Mouse (Mus musculus): Measurements from ENCODE around the gene Mamdc4. TPM values are rescaled to one million over a fixed set of nuclear protein-coding genes. Genes with fewer than 3 reads are reported as not detected.

Mamdc4 gene
- polyA plus RNA-seq, 1 experiment = 8.7 TPM

GRCm38 (mm10) chr2:25600037-25600436 lies 25.4 kb upstream of the Mamdc4 start:
- no peak overlapping the region for H3K4me3 ChIP-seq

GRCm38 (mm10) chr2:25598749-25599148 lies 24.1 kb upstream of the Mamdc4 start:
- H3ac ChIP-seq (ENCODE audit: control insufficient read depth, insufficient read length) = no peak overlapping the region
- H3K4me3 ChIP-seq = no peak overlapping the region
- H3K27me3 ChIP-seq (ENCODE audit: control insufficient read depth, insufficient read depth, insufficient read length) = no peaks in the 10 kb centered on the region
- H3K4me2 ChIP-seq (ENCODE audit: low read depth) = no peak overlapping the region
- peaks cover 4% of the 10 kb centered on the region for H3K79me2 ChIP-seq (ENCODE audit: control insufficient read depth, insufficient read depth)
- peaks cover 42% of the 10 kb centered on the region for H3K36me3 ChIP-seq (ENCODE audit: control insufficient read depth, insufficient read depth)
- TF ChIP-seq REST (IDR thresholded peaks at IDR 0.05; ENCODE audit: insufficient read depth, insufficient read length) = no peak
- no peak for TF ChIP-seq TCF12 (IDR thresholded peaks at IDR 0.05; ENCODE audit: insufficient read depth, poor library complexity, severe bottlenecking)
- peak in 1 of 3 experiments; percentile 28 for TF ChIP-seq MYOD1 (IDR thresholded peaks at IDR 0.05; ENCODE audit: control insufficient read depth in 1 of 3, insufficient read length in 2 of 3, low read depth in 2 of 3)
- TF ChIP-seq SRF (IDR thresholded peaks at IDR 0.05; ENCODE audit: control insufficient read depth, insufficient read length, low read depth) = no peak
- no peak for TF ChIP-seq MAX (IDR thresholded peaks at IDR 0.05; ENCODE audit: low read depth)
- TF ChIP-seq USF1 (IDR thresholded peaks at IDR 0.05; ENCODE audit: low read depth) = no peak
- no peak for TF ChIP-seq CEBPB (IDR thresholded peaks at IDR 0.05; ENCODE audit: insufficient read depth, poor library complexity, severe bottlenecking)
- no peak for TF ChIP-seq POLR2A (IDR thresholded peaks at IDR 0.05; ENCODE audit: insufficient read length, low read depth)

More at GRCm38 (mm10) chr2:25600037-25600436, 25.4 kb upstream of the Mamdc4 start:
- Histone ChIP-seq H3K4me2 (ENCODE audit: low read depth) (no peak overlapping the region), H3K36me3 (ENCODE audit: control insufficient read depth, insufficient read depth) (peaks cover 40% of the 10 kb centered on the region), H3K27me3 (ENCODE audit: control insufficient read depth, insufficient read depth, insufficient read length) (no peaks in the 10 kb centered on the region), H3ac (ENCODE audit: control insufficient read depth, insufficient read length) (no peak overlapping the region), H3K79me2 (ENCODE audit: control insufficient read depth, insufficient read depth) (peaks cover 16% of the 10 kb centered on the region)
- TF ChIP-seq SRF (IDR thresholded peaks at IDR 0.05; ENCODE audit: control insufficient read depth, insufficient read length, low read depth) (no peak), E2F4 (IDR thresholded peaks at IDR 0.05; ENCODE audit: insufficient read depth) (no peak), MYOG (IDR thresholded peaks at IDR 0.05; ENCODE audit: control insufficient read depth in 1 of 3, insufficient read depth in 1 of 3, insufficient read length in 2 of 3, low read depth in 2 of 3) (no peak), MYOD1 (IDR thresholded peaks at IDR 0.05; ENCODE audit: control insufficient read depth in 1 of 3, insufficient read length in 2 of 3, low read depth in 2 of 3) (no peak), POLR2A (IDR thresholded peaks at IDR 0.05; ENCODE audit: insufficient read length, low read depth) (no peak), REST (IDR thresholded peaks at IDR 0.05; ENCODE audit: insufficient read depth, insufficient read length) (no peak), MAX (IDR thresholded peaks at IDR 0.05; ENCODE audit: low read depth) (no peak), CEBPB (IDR thresholded peaks at IDR 0.05; ENCODE audit: insufficient read depth, poor library complexity, severe bottlenecking) (no peak), USF1 (IDR thresholded peaks at IDR 0.05; ENCODE audit: low read depth) (no peak), TCF3 (IDR thresholded peaks at IDR 0.05; ENCODE audit: insufficient read length, low read depth) (no peak), TCF12 (IDR thresholded peaks at IDR 0.05; ENCODE audit: insufficient read depth, poor library complexity, severe bottlenecking) (no peak), POLR2AphosphoS2 (IDR thresholded peaks at IDR 0.05; ENCODE audit: insufficient read length, low read depth) (no peak)

GRCm38 (mm10) chr2:25596765-25597510 lies 22.3 kb upstream of the Mamdc4 start:
- no peaks in the 10 kb centered on the region for H3K79me2 ChIP-seq (ENCODE audit: control insufficient read depth, insufficient read depth)
- H3K27me3 ChIP-seq (ENCODE audit: control insufficient read depth, insufficient read depth, insufficient read length) = no peaks in the 10 kb centered on the region
- H3K4me3 ChIP-seq = no peak overlapping the region
- peaks cover 53% of the 10 kb centered on the region for H3K36me3 ChIP-seq (ENCODE audit: control insufficient read depth, insufficient read depth)
- TF ChIP-seq MAX (IDR thresholded peaks at IDR 0.05; ENCODE audit: low read depth) (no peak), SRF (IDR thresholded peaks at IDR 0.05; ENCODE audit: control insufficient read depth, insufficient read length, low read depth) (no peak), TCF12 (IDR thresholded peaks at IDR 0.05; ENCODE audit: insufficient read depth, poor library complexity, severe bottlenecking) (no peak), TCF3 (IDR thresholded peaks at IDR 0.05; ENCODE audit: insufficient read length, low read depth) (no peak), E2F4 (IDR thresholded peaks at IDR 0.05; ENCODE audit: insufficient read depth) (no peak), MYOD1 (IDR thresholded peaks at IDR 0.05; ENCODE audit: control insufficient read depth in 1 of 3, insufficient read length in 2 of 3, low read depth in 2 of 3) (peak; percentile 52 to 91 (median 91)), REST (IDR thresholded peaks at IDR 0.05; ENCODE audit: insufficient read depth, insufficient read length) (no peak), POLR2AphosphoS2 (IDR thresholded peaks at IDR 0.05; ENCODE audit: insufficient read length, low read depth) (no peak), MYOG (IDR thresholded peaks at IDR 0.05; ENCODE audit: control insufficient read depth in 1 of 3, insufficient read depth in 1 of 3, insufficient read length in 2 of 3, low read depth in 2 of 3) (peak in 1 of 3 experiments; percentile 58), USF1 (IDR thresholded peaks at IDR 0.05; ENCODE audit: low read depth) (no peak), POLR2A (IDR thresholded peaks at IDR 0.05; ENCODE audit: insufficient read length, low read depth) (no peak), CEBPB (IDR thresholded peaks at IDR 0.05; ENCODE audit: insufficient read depth, poor library complexity, severe bottlenecking) (no peak)
- H3ac ChIP-seq (ENCODE audit: control insufficient read depth, insufficient read length) = no peak overlapping the region
- peak overlapping the region; percentile 35 for H3K4me2 ChIP-seq (ENCODE audit: low read depth)

GRCm38 (mm10) chr2:25591863-25592262 lies 17.2 kb upstream of the Mamdc4 start:
- Histone ChIP-seq H3K36me3 (ENCODE audit: control insufficient read depth, insufficient read depth) (peaks cover 46% of the 10 kb centered on the region), H3K4me3 (no peak overlapping the region), H3K79me2 (ENCODE audit: control insufficient read depth, insufficient read depth) (no peaks in the 10 kb centered on the region), H3K27me3 (ENCODE audit: control insufficient read depth, insufficient read depth, insufficient read length) (no peaks in the 10 kb centered on the region), H3K4me2 (ENCODE audit: low read depth) (no peak overlapping the region), H3ac (ENCODE audit: control insufficient read depth, insufficient read length) (no peak overlapping the region)
- no peak for TF ChIP-seq MYOG (IDR thresholded peaks at IDR 0.05; ENCODE audit: control insufficient read depth in 1 of 3, insufficient read depth in 1 of 3, insufficient read length in 2 of 3, low read depth in 2 of 3)
- no peak for TF ChIP-seq E2F4 (IDR thresholded peaks at IDR 0.05; ENCODE audit: insufficient read depth)
- no peak for TF ChIP-seq MYOD1 (IDR thresholded peaks at IDR 0.05; ENCODE audit: control insufficient read depth in 1 of 3, insufficient read length in 2 of 3, low read depth in 2 of 3)
- no peak for TF ChIP-seq TCF12 (IDR thresholded peaks at IDR 0.05; ENCODE audit: insufficient read depth, poor library complexity, severe bottlenecking)
- no peak for TF ChIP-seq TCF3 (IDR thresholded peaks at IDR 0.05; ENCODE audit: insufficient read length, low read depth)
- TF ChIP-seq MAX (IDR thresholded peaks at IDR 0.05; ENCODE audit: low read depth) = no peak
- TF ChIP-seq POLR2AphosphoS2 (IDR thresholded peaks at IDR 0.05; ENCODE audit: insufficient read length, low read depth) = no peak
- TF ChIP-seq POLR2A (IDR thresholded peaks at IDR 0.05; ENCODE audit: insufficient read length, low read depth) = no peak
- TF ChIP-seq USF1 (IDR thresholded peaks at IDR 0.05; ENCODE audit: low read depth) = no peak
- no peak for TF ChIP-seq REST (IDR thresholded peaks at IDR 0.05; ENCODE audit: insufficient read depth, insufficient read length)
- no peak for TF ChIP-seq CEBPB (IDR thresholded peaks at IDR 0.05; ENCODE audit: insufficient read depth, poor library complexity, severe bottlenecking)
- TF ChIP-seq SRF (IDR thresholded peaks at IDR 0.05; ENCODE audit: control insufficient read depth, insufficient read length, low read depth) = no peak
